Mouse (Mus musculus) kidney, embryonic 16.5 days (tissue): ENCODE measurements around the gene Psen2. TPM values are rescaled to one million over a fixed set of nuclear protein-coding genes. Genes with fewer than 3 reads are reported as not detected.
A peak's percentile ranks its signal among the peaks of the same experiment; 100 is the strongest.

Source experiments
- ATAC-seq: fragments of 200-750 bp; cut with Nextera tagmentation; 2 replicates; pipeline ENCODE4 v1.8.0; 2017; ENCODE audit warnings: moderate TSS enrichment; ENCODE audit not compliant: low FRiP score, low TSS enrichment
- H3K27ac ChIP-seq: fragments of 300-500 bp; sonication (generic); 2 replicates; pipeline ENCODE4 v1.5.1; 2014; ENCODE audit warnings: low read length
- H3K27me3 ChIP-seq: fragments of 300-500 bp; sonication (generic); 2 replicates; pipeline ENCODE4 v1.6.1; 2014; ENCODE audit warnings: low read length, control low read depth, mixed read lengths; ENCODE audit not compliant: insufficient read depth
- H3K36me3 ChIP-seq: fragments of 300-500 bp; sonication (generic); 2 replicates; pipeline ENCODE4 v1.6.1; 2014; ENCODE audit warnings: low read length, control low read depth, mixed read lengths; ENCODE audit not compliant: insufficient read depth
- H3K4me1 ChIP-seq: fragments of 300-500 bp; sonication (generic); 2 replicates; pipeline ENCODE4 v1.6.1; 2014; ENCODE audit warnings: low read length, control low read depth, mixed read lengths; ENCODE audit not compliant: insufficient read depth
- H3K4me2 ChIP-seq: fragments of 300-500 bp; sonication (generic); replicated peaks from 2 replicates; pipeline ENCODE4 v1.6.1; 2014; ENCODE audit warnings: low read depth, low read length
- H3K4me3 ChIP-seq: fragments of 300-500 bp; sonication (generic); 2 replicates; pipeline ENCODE4 v1.5.1; 2014; ENCODE audit warnings: mild to moderate bottlenecking, low read length
- H3K9ac ChIP-seq: fragments of 300-500 bp; sonication (generic); replicated peaks from 2 replicates; pipeline ENCODE4 v1.6.1; 2014; ENCODE audit warnings: low read length
- H3K9me3 ChIP-seq: fragments of 300-500 bp; sonication (generic); 2 replicates; pipeline ENCODE4 v1.6.1; 2016; ENCODE audit warnings: low read length, control low read depth
- WGBS: fragments of 180-500 bp; shearing (Covaris S2); extraction: QIAGEN DNeasy Blood & Tissue Kit; methylation state at CpG from one replicate; pipeline ENCODE4 v1.1.7; 2014; 5-methylcytosine and 5-hydroxymethylcytosine counted together
- polyA plus RNA-seq: library from polyadenylated mRNA; unstranded; fragments of >200 nt; fragmentation: Nextera tagmentation; extraction: Ambion mirVana; gene quantifications from 2 replicates; pipeline ENCODE4 v1.2.1, GENCODE M21; 2015

Psen2 gene
- polyA plus RNA-seq, 1 experiment from 2014 or later = 24.5 TPM

DNA sequence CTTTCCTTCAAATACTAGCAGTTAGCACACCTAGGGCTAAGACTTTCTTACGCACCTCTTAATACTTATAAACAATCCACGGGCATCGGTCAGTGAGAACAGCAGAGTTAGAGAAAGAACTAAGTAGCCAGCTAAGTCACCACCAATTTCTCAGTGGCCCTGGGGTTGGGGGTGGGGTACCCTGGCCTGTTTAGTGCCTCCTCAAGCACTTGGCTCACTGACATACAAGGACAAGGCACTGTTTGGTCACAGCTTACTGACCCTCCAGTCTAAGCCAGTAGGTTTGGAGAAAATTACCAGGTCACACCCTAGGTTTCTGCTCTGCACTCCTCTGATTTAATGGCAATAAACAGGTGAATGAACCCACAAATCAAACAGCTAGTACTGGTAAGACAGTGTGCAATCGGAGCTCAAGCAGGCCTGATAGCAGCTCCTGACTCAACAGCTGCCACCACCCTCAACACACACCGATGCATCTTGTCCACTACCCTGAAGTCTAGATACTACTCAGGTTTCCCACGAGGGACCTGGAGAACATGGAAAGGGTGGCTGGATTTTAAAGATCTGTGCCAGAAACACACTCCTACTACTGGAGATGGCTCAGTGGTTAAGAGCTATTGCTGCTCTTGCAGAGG, 79.6 kb downstream of the Psen2 start:
- Histone ChIP-seq H3K27ac (no peak overlapping the region), H3K27me3 (no peaks in the 10 kb centered on the region), H3K36me3 (no peaks in the 10 kb centered on the region), H3K4me3 (no peak overlapping the region), H3K4me2 (no peak overlapping the region), H3K9ac (no peak overlapping the region), H3K9me3 (no peaks in the 10 kb centered on the region), H3K4me1 (no peaks in the 10 kb centered on the region)
- ATAC-seq = no peak
- WGBS = 87% methylated on average over 6 of the region's 6 CpGs

DNA sequence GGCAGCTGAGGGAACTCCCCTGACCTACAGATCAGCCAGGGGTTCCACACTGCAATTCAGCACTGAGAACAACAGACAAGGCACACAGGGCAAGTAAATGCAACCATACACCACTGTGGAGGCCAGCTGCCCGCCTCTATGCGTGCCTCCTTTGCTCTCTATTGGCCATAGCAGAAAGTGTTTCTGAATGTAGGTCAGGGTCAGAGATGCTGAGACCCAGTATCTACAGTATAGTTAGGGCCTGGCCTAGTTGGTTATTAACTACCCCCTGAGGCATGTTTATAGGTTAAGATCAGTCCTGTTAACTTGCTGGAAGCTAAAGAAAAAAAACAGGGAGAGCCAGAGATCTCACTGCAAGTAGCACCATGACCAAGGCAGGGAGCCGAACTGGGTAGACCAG, 80.5 kb downstream of the Psen2 start:
- Histone ChIP-seq H3K27ac (peak overlapping the region; percentile 13; the same call in 1 of the 2 replicates), H3K36me3 (no peaks in the 10 kb centered on the region), H3K27me3 (no peaks in the 10 kb centered on the region), H3K9ac (no peak overlapping the region), H3K9me3 (no peaks in the 10 kb centered on the region), H3K4me2 (no peak overlapping the region), H3K4me1 (no peaks in the 10 kb centered on the region), H3K4me3 (no peak overlapping the region)
- ATAC-seq = peak; percentile 13; the same call in 1 of the 2 replicates
- WGBS = 54% methylated on average over 3 of the region's 3 CpGs

DNA sequence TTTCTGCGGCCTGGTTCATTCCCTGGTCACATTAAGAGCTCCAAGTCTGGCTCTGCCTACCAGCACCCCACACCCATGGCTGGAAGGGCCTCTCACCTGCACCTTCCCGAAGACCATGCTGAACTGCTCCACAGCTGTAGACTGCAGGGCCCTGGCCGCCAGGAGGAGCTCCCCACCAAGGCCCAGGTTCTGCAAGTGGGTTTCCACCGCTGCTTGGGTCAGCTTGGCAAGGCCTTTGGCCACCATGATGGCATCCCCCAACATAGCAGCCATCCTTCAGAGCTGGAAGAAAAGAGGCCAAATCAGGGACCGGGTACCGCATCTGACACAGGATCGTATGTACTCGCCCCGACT, 81.3 kb downstream of the Psen2 start:
- Histone ChIP-seq H3K27ac (no peak overlapping the region), H3K9ac (no peak overlapping the region), H3K4me3 (no peak overlapping the region), H3K27me3 (no peaks in the 10 kb centered on the region), H3K4me2 (no peak overlapping the region), H3K9me3 (no peaks in the 10 kb centered on the region), H3K4me1 (no peaks in the 10 kb centered on the region), H3K36me3 (no peaks in the 10 kb centered on the region)
- no peak for ATAC-seq
- WGBS = 90% methylated on average over 9 of the region's 9 CpGs

DNA sequence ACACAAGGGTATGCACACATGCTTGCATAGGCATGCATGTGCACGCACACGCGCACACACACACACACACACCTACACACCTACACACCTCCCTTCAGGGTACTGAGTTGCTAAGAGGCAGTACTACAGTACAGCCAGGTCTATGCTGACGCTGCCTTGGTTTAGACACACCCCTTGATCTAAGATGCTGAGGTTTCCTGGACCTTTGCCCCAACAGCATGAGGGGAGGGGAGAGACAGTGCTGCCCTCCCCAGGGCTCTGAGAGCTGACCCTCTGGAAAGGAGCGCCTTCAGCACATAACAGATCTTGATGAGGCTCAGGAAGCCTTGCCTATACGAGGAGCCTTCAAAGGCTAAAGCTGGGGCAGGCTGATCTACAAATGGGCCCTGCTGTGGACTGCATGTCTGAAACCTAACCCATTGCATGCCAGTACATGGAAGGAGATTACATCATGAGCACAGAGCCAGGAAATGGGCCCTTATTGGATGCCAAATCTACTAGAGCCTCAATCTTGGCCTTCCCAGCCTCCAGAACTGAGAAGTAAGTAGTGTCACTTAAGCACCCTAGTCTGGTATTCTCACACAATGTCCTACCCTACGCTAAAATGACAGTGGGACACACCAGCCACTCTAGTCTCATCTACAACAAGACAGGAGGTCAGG, 81.8 kb downstream of the Psen2 start:
- no peaks in the 10 kb centered on the region for H3K36me3 ChIP-seq
- 0 out of 2 replicates have a peak, but pooled peaks have one; percentile 43 for ATAC-seq
- H3K4me2 ChIP-seq = no peak overlapping the region
- H3K4me3 ChIP-seq = no peak overlapping the region
- 85% methylated on average over 7 of the region's 7 CpGs for WGBS
- H3K9me3 ChIP-seq = no peaks in the 10 kb centered on the region
- H3K9ac ChIP-seq = no peak overlapping the region
- H3K27ac ChIP-seq = no peak overlapping the region
- no peaks in the 10 kb centered on the region for H3K27me3 ChIP-seq
- no peaks in the 10 kb centered on the region for H3K4me1 ChIP-seq

DNA sequence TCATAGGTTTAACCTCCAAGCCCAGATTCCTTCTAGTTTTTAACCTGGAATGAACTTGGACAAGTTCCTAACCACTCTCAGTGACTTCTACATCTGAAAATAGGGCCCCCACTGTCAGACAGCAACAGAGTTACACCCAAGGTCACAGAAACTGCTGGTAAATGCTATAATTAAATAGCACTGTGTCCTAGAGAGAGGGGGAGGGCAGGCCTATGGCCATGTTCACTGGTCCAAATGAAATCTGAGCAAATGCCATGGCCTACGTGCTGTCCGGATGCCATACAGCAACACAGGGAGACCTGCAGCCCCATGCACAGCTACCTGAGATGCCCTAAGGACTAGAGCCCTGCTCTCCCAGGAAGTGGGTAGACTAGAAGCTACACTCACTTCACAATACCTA, 83.4 kb downstream of the Psen2 start:
- ATAC-seq = no peak
- Histone ChIP-seq H3K4me2 (no peak overlapping the region), H3K9ac (no peak overlapping the region), H3K4me1 (0 out of 2 replicates have a peak, but pooled peaks cover 7% of the 10 kb centered on the region), H3K9me3 (no peaks in the 10 kb centered on the region), H3K4me3 (no peak overlapping the region), H3K36me3 (no peaks in the 10 kb centered on the region), H3K27ac (no peak overlapping the region), H3K27me3 (no peaks in the 10 kb centered on the region)
- 69% methylated on average over 2 of the region's 2 CpGs for WGBS

DNA sequence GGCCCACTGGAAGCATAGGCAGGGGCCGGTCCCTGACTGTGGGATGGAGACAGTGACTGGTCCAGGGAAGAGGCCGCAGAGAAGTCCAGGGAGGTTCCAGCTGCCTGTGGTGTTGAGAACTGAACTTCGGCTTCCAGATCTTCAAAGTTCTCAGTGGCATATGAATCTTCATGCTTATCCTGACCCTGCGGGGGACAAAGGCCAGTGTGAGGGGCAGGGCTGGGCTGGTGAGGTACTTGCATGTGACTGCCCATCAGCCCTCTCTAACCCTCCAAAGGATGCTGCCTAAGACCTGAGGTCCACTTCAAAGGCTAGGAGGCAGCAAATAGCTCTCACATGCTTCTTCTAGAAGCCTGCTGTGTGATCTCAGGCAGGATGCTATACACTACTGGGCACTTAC, 84.1 kb downstream of the Psen2 start:
- Histone ChIP-seq H3K36me3 (no peaks in the 10 kb centered on the region), H3K9me3 (no peaks in the 10 kb centered on the region), H3K27me3 (no peaks in the 10 kb centered on the region), H3K4me2 (no peak overlapping the region), H3K9ac (no peak overlapping the region), H3K4me3 (no peak overlapping the region), H3K27ac (no peak overlapping the region), H3K4me1 (0 out of 2 replicates have a peak, but pooled peaks cover 7% of the 10 kb centered on the region)
- no peak for ATAC-seq
- WGBS = 89% methylated on average over 4 of the region's 4 CpGs

DNA sequence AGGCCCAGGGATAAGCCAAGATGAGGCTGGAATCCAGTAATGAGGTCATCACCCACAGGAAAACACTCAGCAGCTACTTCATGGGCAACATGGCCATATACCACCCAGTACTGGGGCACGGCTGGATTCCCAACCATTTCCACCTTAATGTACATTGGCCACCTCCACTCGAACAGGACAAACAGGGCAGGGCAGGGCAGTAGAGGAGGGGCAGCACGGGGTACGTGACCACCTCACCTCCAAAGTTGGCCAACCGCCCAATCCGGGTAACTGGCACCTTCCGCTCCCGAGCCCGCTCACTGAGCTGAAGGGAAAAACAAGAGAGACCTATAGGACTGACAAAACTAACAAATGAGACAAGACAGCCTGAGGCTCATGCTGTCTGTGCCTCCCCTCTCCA, 84.9 kb downstream of the Psen2 start:
- no peaks in the 10 kb centered on the region for H3K9me3 ChIP-seq
- WGBS = 91% methylated on average over 9 of the region's 9 CpGs
- no peaks in the 10 kb centered on the region for H3K27me3 ChIP-seq
- no peak for ATAC-seq
- H3K36me3 ChIP-seq = no peaks in the 10 kb centered on the region
- H3K27ac ChIP-seq = no peak overlapping the region
- 0 out of 2 replicates have a peak, but pooled peaks cover 7% of the 10 kb centered on the region for H3K4me1 ChIP-seq
- H3K4me3 ChIP-seq = no peak overlapping the region
- H3K9ac ChIP-seq = no peak overlapping the region
- no peak overlapping the region for H3K4me2 ChIP-seq

Other genes starting within 250 kb of the Psen2 start
- gene Coq8a, start 63.8 kb downstream of the Psen2 start, polyA plus RNA-seq = 17.7 and 21.8 TPM in 2 replicates
- 8.3 and 9.6 TPM in 2 replicates for gene Itpkb, start 67.0 kb upstream of the Psen2 start, polyA plus RNA-seq
- gene Stum, start 220.1 kb upstream of the Psen2 start, polyA plus RNA-seq = 1.3 and 2.2 TPM in 2 replicates